Mouse (Mus musculus) urinary bladder, postnatal 14 days (tissue): ENCODE data around the gene Mcam.

Experiments
- DNase-seq: peaks from one replicate; pipeline ENCODE4 v3.0.0; 2021; ENCODE audit warnings: low spot score

The Mcam gene

DNA sequence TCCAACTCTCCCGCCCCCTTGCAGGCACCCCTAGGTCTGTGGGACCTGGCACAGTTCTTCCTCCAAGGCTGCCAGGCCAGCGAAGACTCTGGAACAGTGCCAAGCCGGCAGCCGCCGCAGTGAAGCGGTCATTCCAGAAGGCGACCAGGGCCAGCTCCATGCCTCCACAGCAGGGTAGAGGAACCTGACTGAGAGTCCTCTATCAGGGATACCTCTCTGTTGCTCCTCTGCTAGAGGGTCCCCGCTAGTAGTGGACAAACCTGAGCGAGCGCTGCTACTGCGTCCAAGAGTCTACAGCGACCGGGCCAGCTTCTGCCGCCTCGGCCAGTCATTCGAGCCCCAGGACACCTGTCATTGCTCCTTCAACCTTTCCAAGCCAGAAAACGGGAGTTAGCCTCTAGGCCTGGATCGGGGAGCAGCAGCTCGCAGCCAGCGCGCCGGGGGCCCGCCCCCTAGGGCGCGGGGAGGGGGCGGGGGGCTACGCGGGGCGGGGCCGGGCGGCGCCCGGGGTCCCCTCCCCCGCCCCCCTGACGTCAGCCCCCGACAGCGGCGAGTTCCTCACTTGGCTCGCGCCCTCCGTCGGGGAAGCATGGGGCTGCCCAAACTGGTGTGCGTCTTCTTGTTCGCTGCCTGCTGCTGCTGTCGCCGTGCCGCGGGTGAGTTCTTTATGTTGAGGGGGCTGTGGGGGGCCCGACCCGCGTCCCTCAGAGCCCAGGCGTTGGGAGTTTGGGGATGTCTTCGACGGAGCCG, at the start of gene Mcam:
Gene Mcam (plus strand): TSS at position 369 of the 750 bp plus-strand sequence.
- peak; percentile 70 for DNase-seq

DNA sequence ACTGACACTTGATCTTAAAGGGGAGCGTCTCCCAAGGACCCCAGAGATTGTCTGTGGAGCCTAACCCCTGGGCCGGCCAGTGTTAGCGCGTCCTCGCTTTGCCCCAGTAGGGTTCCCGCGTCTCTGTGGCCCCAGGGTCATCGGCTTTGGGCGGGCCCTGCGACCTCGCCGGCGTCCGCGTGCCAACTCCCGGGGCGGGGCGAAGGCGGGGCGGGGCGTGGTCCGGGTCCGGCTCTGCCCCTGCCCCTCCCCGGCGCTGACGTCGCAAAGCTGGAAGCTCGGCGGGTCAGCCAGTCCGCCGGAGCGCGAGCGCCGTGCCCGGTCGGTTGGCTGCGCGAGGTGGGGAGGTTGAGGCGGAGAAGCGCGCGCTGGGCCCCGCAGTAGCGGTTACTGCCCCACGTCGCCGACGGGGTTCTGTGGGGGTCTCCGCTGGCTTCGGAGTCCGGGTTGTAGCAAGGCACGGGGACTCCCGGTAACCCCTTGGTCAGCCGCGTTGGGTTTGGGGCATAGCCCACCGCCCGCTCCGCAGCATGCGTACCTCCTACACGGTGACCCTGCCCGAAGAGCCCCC, 49.5 kb upstream of the Mcam start:
- peak; percentile 97 for DNase-seq

DNA sequence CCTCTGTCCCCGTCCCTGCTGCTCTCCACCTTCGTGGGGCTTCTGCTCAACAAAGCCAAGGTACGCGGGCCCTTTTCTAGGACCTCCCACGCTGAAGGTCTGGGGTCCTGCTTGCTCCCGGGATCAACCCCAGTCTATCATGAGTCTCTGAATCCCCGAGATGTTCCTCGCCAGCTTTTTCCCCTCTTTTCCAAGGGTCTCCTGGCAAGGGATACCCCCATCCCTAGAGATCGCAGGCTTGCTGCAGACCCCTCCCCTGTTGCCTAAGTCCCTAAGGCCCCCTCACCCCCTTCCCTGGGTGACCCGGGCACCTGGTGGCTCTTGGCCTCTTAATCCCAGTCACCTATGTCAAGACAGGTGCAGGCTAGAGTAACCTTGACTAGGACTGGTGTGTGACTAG, 49.0 kb upstream of the Mcam start:
- DNase-seq: no peak

DNA sequence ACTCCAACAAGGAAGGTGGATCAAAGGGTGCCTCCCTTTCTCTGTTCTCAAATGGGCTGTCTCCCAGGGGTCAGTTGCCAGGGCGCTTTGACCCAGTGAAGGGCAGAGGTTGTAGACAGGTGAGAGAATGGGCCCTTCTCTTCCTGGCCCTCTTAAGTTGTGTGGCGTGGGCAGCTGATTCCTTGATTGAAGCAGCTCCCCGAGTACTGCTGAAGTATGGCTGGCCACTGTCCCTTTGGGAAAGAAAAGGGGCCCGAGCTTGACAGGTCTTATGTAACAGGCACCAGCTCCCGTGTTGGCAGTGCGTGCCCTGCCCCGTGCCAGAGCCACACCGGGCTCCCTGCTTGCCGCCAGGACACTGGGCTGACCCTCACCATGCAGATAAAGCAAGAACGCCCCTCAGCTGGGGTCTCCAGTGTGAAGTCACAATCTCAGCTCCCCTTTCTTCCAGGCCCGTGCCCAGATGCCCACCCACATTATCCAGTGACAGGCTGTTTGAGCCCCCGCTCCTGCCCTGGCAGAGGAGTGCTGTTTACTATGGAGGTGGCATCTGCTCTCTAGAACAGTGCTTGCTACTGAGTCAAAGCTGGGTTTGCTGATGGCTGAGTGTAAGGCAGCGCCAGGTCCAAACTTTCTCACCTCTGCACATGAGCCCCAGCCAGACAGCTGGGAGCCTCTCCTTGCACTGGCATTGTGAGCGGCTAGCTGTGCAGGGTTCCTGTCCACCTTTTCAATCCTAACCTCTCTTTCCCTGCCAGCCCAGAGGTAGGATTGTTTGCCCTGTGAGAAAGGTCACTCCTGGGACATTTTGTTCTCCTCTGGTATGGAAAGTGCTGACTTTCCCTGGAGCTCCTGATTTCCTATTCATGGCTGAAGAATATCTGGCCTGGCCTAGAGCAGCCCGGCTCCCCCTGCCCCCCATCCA, 48.3 kb upstream of the Mcam start:
- no peak for DNase-seq

DNA sequence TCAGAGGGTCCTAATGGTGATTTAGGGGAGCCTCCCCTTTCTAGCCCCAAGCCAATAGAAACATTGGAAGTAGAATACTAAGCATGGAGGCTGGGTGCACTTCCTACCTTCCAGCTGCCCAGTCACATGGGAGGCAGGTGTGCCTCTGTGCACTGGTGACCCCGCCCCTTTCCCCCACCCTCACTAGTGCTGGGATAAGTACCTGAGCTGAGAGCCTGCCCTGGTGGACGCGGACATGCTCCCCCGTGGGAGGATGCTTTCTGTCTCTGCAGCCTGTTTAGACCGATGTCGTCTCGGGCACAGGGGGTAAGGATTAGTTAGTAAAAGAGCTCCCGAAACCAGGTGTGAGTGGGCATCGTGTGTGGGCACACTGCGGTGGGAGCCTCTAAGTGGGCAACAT, 47.3 kb upstream of the Mcam start:
- DNase-seq: no peak

DNA sequence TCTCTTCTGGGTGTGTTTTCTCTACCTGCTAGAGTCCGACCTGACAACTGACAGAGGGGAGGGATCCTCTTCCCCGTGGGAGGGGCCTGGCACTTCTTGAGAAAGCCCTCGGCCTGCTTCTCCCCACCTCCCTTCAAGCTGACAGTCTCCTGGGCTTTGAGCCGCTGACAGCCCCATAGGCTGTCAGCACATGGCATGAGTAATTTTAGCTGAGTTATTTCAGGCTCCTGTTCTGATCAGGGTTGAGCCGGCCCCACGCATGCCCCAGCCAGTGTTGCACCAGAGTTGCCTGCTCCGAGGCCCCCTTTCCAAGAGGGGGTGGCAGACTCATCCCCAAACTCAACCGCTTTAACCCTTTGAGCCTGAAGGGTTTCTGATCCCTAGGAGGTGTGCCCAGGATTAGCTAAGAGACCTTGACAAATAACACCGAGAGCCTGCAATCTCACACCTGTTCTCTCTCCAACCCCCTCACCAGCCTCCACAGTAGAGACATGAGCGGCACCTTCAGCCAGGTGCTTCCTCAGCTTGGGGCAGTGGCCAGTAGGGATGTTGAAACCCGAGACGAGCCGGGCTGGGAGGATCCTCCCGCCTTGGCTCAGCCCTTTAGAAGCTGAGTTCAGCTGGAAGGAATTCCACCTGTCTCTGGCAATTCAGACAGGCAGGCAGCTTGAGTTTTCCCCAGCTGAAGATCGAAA, 46.4 kb upstream of the Mcam start:
- no peak for DNase-seq

DNA sequence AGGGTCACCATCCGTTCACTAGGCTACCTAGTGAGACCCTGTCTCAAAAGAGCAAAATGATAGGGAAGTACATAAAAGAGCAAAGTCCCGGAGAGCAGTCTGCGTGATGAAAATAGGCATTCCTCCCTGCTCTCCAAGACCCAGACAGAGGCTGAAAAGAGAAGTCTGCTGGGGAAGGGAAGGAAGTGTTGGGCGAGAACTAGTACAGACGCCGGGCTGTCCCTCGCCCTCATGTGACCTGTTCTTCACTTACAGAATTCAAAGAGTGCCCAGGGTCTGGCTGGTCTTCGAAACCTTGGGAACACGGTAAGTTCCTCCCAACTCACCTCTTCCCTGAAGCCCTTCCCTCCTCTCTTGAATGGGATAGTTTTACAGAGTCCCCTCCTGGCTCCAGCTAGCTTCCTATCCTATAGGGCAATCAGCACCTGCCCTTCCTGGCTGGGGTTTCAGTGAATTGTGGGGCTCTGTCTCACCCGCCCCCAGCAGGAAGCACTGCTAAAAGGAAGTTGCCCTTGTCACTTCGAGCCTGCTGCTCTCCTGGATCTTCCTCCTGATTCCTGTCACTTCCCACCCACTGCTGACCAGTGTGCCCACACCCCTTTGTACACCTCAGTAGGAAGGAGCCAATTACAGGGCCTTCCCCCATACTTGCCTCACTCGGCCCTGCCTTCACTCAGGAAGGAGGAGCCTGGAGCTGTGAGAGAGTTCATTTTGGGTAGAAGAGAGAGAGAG, 45.2 kb upstream of the Mcam start:
- DNase-seq: no peak

DNA sequence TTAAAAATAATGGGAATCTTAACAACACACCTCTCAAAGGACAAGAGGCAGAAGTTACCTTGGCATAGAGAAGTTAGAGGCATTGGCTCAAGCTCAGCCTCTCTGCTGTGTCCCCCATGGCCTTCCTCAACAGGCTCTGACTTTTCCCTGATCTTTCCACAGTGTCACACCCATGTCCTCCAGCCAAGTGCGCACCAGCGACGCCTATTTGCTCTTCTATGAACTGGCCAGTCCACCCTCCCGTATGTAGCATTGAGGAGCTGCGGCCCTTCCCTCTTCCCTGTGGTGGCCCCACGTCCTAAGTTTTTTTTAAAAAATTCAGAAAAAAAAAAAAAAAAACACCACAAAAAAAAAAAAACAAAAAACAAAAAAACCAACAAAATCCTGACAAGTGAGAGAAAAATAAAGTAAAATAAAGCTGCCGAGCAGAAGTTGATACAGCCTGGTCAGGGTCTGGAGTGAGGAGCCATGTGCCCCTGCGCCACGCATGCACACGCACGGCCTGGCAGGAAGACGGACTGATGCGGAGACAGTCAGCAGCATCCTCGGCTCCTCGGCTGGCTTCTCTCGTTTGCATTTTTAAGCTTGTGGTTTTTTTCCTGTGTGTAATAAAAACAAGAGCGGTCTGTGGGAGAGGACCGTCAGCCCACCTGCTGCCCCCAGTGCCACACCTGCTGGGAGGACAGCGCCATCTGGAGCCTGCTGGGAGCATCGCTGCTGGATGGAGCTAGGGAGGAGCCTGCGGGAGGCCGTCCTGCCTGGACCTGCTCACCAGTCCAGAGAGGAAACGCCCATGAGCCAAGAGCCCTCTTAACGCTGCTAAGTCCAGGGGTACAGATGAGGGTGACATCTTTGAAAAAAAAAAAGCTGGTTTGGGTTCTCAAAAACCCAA, 40.4 kb upstream of the Mcam start:
- DNase-seq: peak; percentile 79

DNA sequence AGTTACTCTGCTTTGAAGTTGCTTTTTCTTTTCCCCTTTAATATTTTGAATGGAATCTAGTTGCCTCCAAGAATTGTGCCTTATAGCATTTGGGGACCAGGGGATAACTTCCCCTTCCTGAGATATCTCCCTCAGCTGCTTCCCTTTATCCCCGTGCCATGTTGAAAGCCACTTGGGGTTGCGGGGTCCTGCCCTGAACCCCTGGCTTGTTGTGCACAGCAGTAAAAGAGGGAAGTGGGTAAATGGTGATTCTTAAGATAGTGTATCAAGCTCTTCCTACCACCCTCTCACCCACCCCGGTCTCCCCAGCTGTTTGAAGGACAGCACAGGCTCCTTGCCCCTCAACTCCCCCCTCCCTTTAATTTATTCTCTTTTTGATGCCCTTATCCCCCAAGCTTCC, 39.5 kb upstream of the Mcam start:
- no peak for DNase-seq

DNA sequence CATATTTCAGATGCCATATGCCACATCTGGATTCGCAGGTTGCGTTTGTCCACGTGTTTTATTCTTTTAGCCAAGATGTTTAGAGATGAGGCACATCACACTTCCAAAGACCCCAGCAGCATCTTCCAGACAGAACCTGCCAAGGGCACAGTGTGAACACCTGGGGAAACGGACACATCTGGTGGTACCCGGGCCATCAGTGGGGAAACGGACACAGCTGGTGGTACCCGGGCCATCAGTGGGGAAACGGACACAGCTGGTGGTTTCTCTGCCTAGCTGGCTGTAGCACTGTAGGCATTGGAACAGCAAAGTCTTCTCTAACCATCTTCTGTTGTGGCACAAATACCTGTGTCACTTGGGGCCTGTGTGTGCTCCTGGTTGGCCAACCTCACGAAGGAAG, 38.5 kb upstream of the Mcam start:
- DNase-seq: no peak

DNA sequence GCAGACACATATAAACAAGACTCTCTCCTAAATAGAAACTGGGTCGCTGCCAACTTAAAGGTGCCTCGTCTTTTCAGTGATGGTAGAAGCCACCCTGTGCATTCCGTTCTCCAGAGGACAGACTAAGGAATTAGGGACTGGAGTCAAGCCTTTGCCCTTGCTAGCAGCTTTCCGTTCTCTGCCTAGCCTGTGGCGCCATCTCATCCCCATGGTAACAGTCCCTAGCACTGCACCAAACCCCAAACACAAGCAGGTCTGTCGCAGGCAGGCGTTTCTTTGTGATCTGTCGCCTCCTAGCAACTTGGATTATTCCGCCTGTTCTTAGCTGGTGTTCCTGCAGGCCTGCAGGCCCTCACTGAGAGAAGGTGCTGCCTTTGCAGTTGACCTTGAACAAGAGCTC, 37.7 kb upstream of the Mcam start:
- DNase-seq: no peak

DNA sequence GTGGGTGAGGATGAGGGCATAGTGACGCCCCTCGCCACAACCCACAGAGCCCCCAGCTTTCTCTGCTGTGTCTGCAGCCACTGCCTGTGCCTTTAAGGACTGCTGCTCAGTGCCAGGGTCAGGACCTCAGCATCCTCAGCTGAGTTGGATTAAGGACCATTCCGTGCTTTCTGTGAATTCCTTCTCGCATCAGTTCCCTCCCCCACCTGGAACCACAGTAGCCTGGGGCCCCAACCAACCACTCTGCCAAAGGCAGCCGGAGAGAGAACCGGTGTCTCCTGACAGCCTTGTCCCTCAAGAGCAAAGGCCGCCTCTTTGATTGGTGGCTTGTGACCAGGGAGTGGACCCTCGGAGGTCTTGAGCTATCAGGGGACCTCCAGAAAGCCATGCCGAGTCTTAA, 32.8 kb upstream of the Mcam start, which contains the start of gene Mfrp:
Gene Mfrp (plus strand): TSS at position 240 of the 400 bp plus-strand sequence.
- no peak for DNase-seq

DNA sequence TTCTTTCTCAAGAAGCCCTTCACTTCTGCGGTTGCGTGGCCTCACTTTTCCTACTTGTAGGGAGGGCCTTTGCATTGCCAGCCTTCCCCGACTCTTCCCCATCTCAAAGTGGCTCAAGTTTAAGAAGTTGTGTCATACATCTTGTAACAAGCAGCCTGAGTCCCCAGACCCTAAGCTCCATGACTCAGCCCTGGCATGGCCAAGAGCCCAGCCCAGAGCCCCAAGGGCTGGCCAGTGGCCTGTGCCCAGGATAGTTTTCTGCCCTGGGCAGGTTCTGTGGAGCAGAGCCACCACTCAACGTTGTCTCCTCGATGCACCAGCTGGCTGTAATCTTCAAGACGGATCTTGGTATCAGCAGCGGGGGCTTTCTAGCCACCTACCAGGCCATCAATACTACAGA, 29.4 kb upstream of the Mcam start:
- no peak for DNase-seq

DNA sequence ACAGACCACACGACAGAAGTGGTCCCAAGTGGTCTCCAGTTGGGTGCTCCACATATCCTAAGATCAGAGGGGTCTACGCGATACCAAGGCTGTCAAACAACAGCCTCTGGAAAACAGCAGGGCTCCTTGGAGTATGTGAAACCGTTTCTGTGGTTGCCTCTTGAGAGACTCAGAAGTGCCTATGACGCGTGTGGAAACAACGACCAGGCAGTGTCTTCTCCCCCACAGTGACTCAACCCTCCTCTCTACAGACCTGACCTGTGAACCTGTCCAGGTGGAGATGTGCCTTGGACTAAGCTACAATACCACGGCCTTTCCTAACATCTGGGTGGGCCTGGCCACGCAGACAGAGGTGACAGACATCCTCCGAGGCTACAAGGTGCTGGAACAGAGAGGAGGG, 28.5 kb upstream of the Mcam start:
- no peak for DNase-seq

DNA sequence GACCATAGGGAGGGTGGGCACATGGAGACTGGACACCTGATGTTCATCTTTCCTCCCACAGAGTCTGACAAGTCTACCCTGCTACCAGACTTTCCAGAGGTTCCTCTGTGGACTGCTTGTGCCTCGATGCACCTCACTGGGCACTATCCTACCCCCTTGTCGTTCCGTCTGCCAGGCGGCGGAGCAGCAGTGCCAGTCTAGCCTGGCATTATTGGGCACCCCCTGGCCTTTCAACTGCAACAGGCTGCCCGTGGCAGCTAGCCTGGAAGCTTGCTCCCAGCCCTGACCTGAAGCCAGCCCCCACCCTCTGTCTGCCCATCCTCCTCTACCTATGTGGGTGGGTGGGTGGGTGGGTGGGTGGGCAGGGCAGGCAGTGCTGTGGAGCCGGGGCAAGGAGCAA, 28.1 kb upstream of the Mcam start:
- DNase-seq: no peak

DNA sequence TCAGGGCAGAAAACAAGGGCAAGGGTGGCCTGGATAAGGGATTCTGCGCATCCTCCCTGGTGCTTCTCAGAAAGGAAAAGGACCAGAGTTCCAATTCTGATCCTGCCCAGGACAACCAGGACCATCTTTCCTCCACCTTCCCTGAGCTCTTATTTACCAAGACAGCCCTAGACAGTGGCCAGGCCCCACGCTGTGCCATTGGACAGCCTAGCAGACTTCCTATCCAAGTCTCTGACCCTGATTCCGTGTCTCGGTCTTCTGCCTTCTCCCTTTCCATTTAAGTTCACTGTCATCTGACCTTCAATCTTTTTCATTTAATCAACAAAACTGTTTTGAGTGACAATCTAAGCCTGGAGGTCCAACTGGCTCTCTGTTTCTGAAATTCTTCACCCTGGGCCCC, 27.7 kb upstream of the Mcam start:
- DNase-seq: no peak

DNA sequence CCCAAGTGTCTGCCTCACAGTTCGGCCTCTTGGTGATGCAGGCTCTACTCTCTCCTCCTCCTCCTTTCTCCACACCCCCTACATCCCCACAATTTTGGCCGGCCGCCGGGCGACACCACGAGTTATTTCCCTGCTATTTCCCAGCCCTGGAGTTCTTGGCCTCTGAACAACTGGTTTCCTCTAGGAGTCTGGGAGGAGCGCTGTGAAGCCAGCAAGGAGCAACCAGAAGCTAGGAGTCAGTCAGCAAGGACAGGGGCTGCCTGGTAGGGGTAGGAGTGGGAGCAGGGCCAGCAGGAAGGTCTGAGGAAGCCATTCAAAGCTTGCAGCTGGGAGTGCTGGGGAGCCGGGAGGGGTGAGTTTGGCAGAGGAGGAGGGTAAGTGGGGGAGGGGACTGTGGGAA, 27.2 kb upstream of the Mcam start, which contains the start of gene C1qtnf5:
Gene C1qtnf5 (plus strand): TSS at position 136 of the 400 bp plus-strand sequence.
- DNase-seq: peak; percentile 91

DNA sequence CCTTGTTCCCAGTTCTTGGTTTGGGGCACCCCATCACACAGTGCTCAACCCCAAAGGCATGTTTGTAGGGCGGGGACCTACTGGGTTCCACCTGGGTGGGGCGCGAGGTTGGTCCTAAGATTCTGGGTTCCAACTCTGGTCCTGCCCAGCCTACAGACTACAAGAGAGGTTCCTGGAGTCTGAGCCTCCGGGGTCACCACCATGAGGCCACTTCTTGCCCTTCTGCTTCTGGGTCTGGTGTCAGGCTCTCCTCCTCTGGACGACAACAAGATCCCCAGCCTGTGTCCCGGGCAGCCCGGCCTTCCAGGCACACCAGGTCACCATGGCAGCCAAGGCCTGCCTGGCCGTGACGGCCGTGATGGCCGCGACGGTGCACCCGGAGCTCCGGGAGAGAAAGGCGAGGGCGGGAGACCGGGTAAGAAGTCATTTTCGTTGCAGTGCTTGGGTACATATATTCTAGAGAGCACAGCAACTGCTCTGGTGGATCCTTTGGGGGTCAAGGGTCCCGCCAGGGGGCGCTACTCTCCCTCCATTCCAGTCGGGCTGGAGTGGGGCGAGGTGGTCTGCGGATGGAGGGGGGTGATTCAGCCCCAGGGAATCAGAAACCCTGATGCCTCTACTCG, 26.6 kb upstream of the Mcam start:
- no peak for DNase-seq

DNA sequence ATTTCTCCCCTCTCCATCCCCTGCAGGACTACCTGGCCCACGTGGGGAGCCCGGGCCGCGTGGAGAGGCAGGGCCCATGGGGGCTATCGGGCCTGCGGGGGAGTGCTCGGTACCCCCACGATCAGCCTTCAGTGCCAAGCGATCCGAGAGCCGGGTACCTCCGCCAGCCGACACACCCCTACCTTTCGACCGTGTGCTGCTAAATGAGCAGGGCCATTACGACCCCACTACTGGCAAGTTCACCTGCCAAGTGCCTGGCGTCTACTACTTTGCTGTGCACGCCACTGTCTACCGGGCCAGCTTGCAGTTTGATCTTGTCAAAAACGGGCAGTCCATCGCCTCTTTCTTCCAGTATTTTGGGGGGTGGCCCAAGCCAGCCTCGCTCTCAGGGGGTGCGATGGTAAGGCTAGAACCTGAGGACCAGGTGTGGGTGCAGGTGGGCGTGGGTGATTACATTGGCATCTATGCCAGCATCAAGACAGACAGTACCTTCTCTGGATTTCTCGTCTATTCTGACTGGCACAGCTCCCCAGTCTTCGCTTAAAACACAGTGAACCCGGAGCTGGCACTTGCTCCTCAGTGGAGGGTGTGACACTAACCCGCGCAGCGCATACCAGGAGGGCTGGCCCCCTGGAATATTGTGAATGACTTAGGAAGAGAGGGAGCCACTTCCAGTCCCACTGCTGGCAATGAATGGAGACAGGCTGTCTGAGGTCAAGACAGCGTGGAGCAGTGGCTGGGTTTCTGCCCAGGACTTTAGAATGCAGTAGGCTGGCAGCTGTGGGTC, 25.8 kb upstream of the Mcam start:
- DNase-seq: no peak
